Comparison of ENCODE assay signal across 28 mouse cellular contexts in genomic region chr4:104044634-104045033, GRCm38 (mm10).
DNase-seq lines count a peak whose midpoint lies in the region; ATAC-seq and TF ChIP-seq lines count a peak whose summit lies in the region.
"Had no signal": no experiment of that assay in that cellular context is flagged by ENCODE, and none has a peak within 500 bp of the region (broad histone marks: within the 10 kb centered on the region; RNA-seq: fewer than 3 reads in every experiment).

No protein-coding gene starts in this region.

- DNase-seq in kidney, postnatal 0 days (ENCODE audit: low spot score): peak; percentile 21
- no peak for DNase-seq in kidney, postnatal 14 days
- DNase-seq in lung, embryonic 14.5 days: peak; percentile 78
- no peak for DNase-seq in lung, postnatal 36 days
- peak; percentile 60 for DNase-seq in lung, postnatal 0 days (ENCODE audit: low spot score)
- no peak for DNase-seq in lung, postnatal 25 days (ENCODE audit: low spot score)
- no peak for DNase-seq in heart, adult 8-10 months (ENCODE audit: low spot score)
- DNase-seq: adrenal gland, adult 2 months; adrenal gland, postnatal 14 days; cerebellum, adult 11-12 months; cerebellum, adult 8-10 months; cerebellum, postnatal 10 days; cerebellum, postnatal 36 days; embryo, embryonic 11 days; forebrain, postnatal 0 days; gastrocnemius, adult 2 months; gastrocnemius, postnatal 14 days; heart, adult 11 months; heart, postnatal 10 days; heart, postnatal 36 days had no signal

- H3K9me3 ChIP-seq in kidney, postnatal 0 days (replicated peaks; ENCODE audit: low read length): no peaks in the 10 kb centered on the region
- no peaks in the 10 kb centered on the region for H3K9me3 ChIP-seq in lung, embryonic 14.5 days (ENCODE audit: low read depth, low read length)
- no peaks in the 10 kb centered on the region for H3K9me3 ChIP-seq in lung, postnatal 0 days (ENCODE audit: low read length)
- H3K9me3 ChIP-seq: embryonic facial prominence, embryonic 15.5 days; heart, embryonic 12.5 days; heart, embryonic 15.5 days; hindbrain, embryonic 10.5 days; hindbrain, embryonic 13.5 days had no signal

- 15% methylated on average over 3 of the region's 3 CpGs for WGBS in kidney, postnatal 0 days
- WGBS in lung, embryonic 14.5 days: 13% methylated on average over 3 of the region's 3 CpGs
- 19% methylated on average over 3 of the region's 3 CpGs for WGBS in lung, postnatal 0 days

- no peak for TF ChIP-seq CTCF in kidney, postnatal 0 days (IDR thresholded peaks at IDR 0.05; ENCODE audit: low read depth)
- no peak for TF ChIP-seq CTCF in lung, embryonic 14.5 days (IDR thresholded peaks at IDR 0.05; ENCODE audit: low read depth)
- no peak for TF ChIP-seq CTCF in lung, postnatal 0 days (IDR thresholded peaks at IDR 0.05)

- H3K4me3 ChIP-seq in kidney, postnatal 0 days (replicated peaks; ENCODE audit: low read depth, low read length): no peak overlapping the region
- no peak overlapping the region for H3K4me3 ChIP-seq in lung, embryonic 14.5 days (ENCODE audit: low read depth, low read length)
- no peak overlapping the region for H3K4me3 ChIP-seq in lung, postnatal 0 days (ENCODE audit: low read depth, low read length)
- H3K4me3 ChIP-seq: embryonic facial prominence, embryonic 15.5 days; gastrocnemius, adult 2 months; heart, embryonic 12.5 days; heart, embryonic 15.5 days; hindbrain, embryonic 10.5 days; hindbrain, embryonic 13.5 days had no signal

- no peaks in the 10 kb centered on the region for H3K27me3 ChIP-seq in kidney, postnatal 0 days (ENCODE audit: insufficient read depth, low read length)
- no peaks in the 10 kb centered on the region for H3K27me3 ChIP-seq in lung, embryonic 14.5 days (ENCODE audit: insufficient read depth, low read length)
- no peaks in the 10 kb centered on the region for H3K27me3 ChIP-seq in lung, postnatal 0 days (replicated peaks; ENCODE audit: insufficient read depth, low read length)
- H3K27me3 ChIP-seq: embryonic facial prominence, embryonic 15.5 days; heart, embryonic 12.5 days; heart, embryonic 15.5 days; hindbrain, embryonic 13.5 days had no signal

- no peaks in the 10 kb centered on the region for H3K4me1 ChIP-seq in kidney, postnatal 0 days (replicated peaks; ENCODE audit: insufficient read depth, low read length)
- 0 out of 2 replicates have a peak, but pooled peaks cover 7% of the 10 kb centered on the region for H3K4me1 ChIP-seq in lung, embryonic 14.5 days (ENCODE audit: insufficient read depth)
- no peaks in the 10 kb centered on the region; the same call in 1 of the 2 replicates for H3K4me1 ChIP-seq in lung, postnatal 0 days (ENCODE audit: insufficient read depth, low read depth, low read length)
- H3K4me1 ChIP-seq: embryonic facial prominence, embryonic 15.5 days; heart, embryonic 12.5 days; heart, embryonic 15.5 days; hindbrain, embryonic 10.5 days had no signal

- no peak for TF ChIP-seq EP300 in lung, postnatal 0 days (IDR thresholded peaks at IDR 0.05)

- no peak overlapping the region for H3K4me2 ChIP-seq in kidney, postnatal 0 days (ENCODE audit: low read length)
- no peak overlapping the region for H3K4me2 ChIP-seq in lung, embryonic 14.5 days
- no peak overlapping the region for H3K4me2 ChIP-seq in lung, postnatal 0 days (replicated peaks; ENCODE audit: low read depth, low read length)
- H3K4me2 ChIP-seq: embryonic facial prominence, embryonic 15.5 days; heart, embryonic 12.5 days; heart, embryonic 15.5 days; hindbrain, embryonic 13.5 days had no signal

- no peak for ATAC-seq in kidney, postnatal 0 days (replicated peaks; ENCODE audit: low FRiP score, low read depth)
- ATAC-seq in lung, embryonic 14.5 days (ENCODE audit: insufficient read depth): peak; percentile 44
- peak; percentile 40 for ATAC-seq in lung, postnatal 0 days
- ATAC-seq: CD4-positive, CD25-positive, alpha-beta regulatory T cell, adult 4 months; forebrain, embryonic 14.5 days; forebrain, postnatal 0 days; hindbrain, embryonic 16.5 days had no signal

- H3K36me3 ChIP-seq in kidney, postnatal 0 days (ENCODE audit: insufficient read depth, low read length): no peaks in the 10 kb centered on the region
- no peaks in the 10 kb centered on the region for H3K36me3 ChIP-seq in lung, embryonic 14.5 days (ENCODE audit: insufficient read depth)
- H3K36me3 ChIP-seq in lung, postnatal 0 days (ENCODE audit: insufficient read depth, low read length): no peaks in the 10 kb centered on the region
- H3K36me3 ChIP-seq: embryonic facial prominence, embryonic 15.5 days; heart, embryonic 12.5 days; heart, embryonic 15.5 days; hindbrain, embryonic 10.5 days; hindbrain, embryonic 13.5 days had no signal

- no peak overlapping the region for H3K27ac ChIP-seq in kidney, postnatal 0 days
- no peak overlapping the region for H3K27ac ChIP-seq in lung, embryonic 14.5 days (ENCODE audit: low read depth)
- no peak overlapping the region for H3K27ac ChIP-seq in lung, postnatal 0 days (ENCODE audit: low read length)
- H3K27ac ChIP-seq: embryonic facial prominence, embryonic 15.5 days; gastrocnemius, adult 2 months; heart, embryonic 15.5 days; hindbrain, embryonic 10.5 days; hindbrain, embryonic 13.5 days had no signal

- no peak overlapping the region for H3K9ac ChIP-seq in kidney, postnatal 0 days (ENCODE audit: low read depth, low read length)
- H3K9ac ChIP-seq in lung, embryonic 14.5 days: no peak overlapping the region
- H3K9ac ChIP-seq in lung, postnatal 0 days (replicated peaks; ENCODE audit: low read depth): no peak overlapping the region
- H3K9ac ChIP-seq: embryonic facial prominence, embryonic 15.5 days; forebrain, postnatal 0 days; heart, embryonic 12.5 days; heart, embryonic 15.5 days; hindbrain, embryonic 13.5 days had no signal

Comparison
In these comparisons a context has a peak if more than half of its experiments do, and no peak if none do; other contexts are left out.
1. DNase-seq: peak in kidney, postnatal 0 days (single experiment), lung, embryonic 14.5 days (single experiment) and lung, postnatal 0 days (single experiment); none in kidney, postnatal 14 days (single experiment), lung, postnatal 36 days (single experiment), lung, postnatal 25 days (single experiment) and heart, adult 8-10 months (single experiment).